Mouse (Mus musculus) erythroblast, adult 5-6 weeks (primary cell): ENCODE results near the gene Tmem179b. TPM values are rescaled to one million over a fixed set of nuclear protein-coding genes. Genes with fewer than 3 reads are reported as not detected.

Experiments
- ATAC-seq: replicated peaks from 2 replicates; pipeline ENCODE4 v1.8.0; 2016; ENCODE audit warnings: moderate number of reproducible peaks, mild to moderate bottlenecking, moderate TSS enrichment, inconsistent platforms; ENCODE audit not compliant: poor library complexity, low FRiP score, severe bottlenecking
- total RNA-seq, 2 experiments: library from RNA; stranded (forward) in 1 of 2; stranded (reverse) in 1 of 2; fragments of 150-400 nt in 1 of 2; fragments of 200-764, 138-1000 nt in 1 of 2; gene quantifications; 2 replicates each; pipeline versions ENCODE4 v1.2.3 to v1.2.4; 2015 to 2017; ENCODE audit warnings: low replicate concordance in 2 of 2

The Tmem179b gene
- 55.1 and 59.6 TPM in 2 replicates for total RNA-seq (2015; ENCODE audit: low replicate concordance)
- 24.3 and 37.4 TPM in 2 replicates for total RNA-seq (2017; ENCODE audit: low replicate concordance)

DNA sequence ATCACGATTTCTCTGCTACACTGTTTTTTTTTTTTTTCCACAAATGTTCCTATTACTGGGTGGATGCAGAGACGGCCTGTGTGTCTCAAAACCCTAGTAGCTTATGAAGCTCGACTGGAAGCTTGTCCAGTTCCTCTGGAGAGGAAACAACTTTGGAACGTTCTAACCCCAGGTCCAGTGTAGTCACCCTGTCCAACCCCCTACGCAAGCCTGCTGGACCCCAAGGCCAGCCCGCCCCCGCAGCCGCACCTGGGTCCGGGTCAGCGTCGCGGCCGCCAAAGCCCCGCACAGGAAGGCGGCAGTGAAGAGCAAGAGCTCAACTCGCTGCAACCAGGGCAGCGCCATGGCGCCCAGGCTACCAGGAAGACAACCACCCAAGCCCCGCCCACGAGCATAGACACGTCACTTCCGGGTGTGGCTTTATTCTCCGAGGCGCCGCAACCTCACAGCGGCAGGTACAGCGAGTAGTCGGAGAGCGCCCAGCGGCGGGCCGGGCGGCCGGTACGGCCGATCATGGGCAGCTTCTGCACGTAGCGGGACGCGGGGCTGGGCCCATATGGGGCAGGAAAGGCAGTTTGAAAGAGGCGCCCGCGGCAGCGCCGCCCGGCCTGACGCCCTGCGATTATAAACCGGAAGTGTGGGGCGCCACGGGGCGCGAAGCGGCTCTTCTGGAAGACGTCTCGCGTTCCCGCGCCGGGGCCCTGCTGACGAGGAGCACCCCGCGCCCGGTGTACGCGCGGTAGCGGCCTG, at the start of gene Tmem179b:
Tmem179b (minus strand) TSS at position 382 of the 750 bp plus-strand sequence.
- ATAC-seq: peak; percentile 89

DNA sequence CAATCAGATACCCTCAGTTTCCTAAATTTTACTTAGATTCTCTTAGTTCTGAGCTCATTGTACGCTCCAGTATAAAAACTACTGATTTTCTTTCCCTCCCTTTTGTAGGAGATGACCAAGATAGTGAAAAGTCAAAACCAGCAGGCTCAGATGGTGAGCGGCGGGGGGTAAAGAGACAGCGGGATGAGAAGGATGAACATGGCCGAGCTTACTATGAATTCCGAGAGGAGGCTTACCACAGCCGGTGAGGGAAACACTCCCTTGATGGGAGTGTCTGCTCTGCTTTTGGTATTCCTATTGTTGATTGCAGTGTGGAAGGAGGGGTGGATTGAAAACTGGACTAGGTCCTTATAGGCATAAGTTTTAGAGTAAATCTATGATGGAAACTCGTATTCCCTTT, 48.4 kb upstream of the Tmem179b start:
- ATAC-seq: no peak

DNA sequence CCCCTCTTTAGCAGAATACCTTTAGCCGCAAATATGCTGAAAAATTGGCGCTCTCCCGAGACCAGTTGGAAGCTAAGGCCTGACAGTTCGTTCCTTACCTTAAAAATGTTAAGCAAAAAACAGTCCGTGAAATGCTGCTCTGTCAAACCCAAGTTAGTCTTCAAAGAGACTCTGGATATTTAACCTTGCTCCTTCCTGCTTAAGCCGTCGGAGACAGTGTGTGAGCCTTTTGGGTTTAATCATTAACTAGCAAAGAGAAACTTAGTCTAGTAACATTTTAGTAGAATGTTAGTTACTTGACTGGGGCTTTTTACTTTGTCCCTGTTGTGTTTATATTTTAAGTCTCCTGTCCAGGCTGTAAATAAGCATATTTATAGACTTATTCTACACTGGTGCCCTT, 46.9 kb upstream of the Tmem179b start:
- ATAC-seq: no peak

DNA sequence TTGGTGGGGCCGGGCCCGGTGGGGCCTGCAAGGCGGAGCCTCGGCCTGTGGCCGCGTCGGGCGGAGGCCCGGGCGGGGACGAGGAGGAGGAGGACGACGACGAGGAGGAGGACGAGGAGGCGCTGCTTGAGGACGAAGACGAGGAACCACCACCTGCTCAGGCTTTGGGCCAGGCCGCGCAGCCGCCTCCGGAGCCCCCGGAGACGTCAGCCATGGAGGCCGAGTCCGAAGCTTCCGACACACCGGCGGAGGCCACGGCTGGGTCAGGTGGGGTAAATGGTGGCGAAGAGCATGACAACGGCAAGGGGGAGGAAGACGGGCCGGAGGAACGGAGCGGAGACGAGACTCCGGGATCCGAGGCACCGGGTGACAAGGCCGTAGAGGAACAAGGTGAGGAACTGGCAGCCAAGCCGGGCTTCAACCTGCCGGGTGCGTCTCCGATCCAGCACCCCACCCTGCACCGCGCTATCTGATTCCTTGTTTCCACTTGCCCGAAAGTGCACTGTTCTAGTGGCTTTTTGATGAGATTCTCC, 46.2 kb upstream of the Tmem179b start:
- ATAC-seq: peak; percentile 49

DNA sequence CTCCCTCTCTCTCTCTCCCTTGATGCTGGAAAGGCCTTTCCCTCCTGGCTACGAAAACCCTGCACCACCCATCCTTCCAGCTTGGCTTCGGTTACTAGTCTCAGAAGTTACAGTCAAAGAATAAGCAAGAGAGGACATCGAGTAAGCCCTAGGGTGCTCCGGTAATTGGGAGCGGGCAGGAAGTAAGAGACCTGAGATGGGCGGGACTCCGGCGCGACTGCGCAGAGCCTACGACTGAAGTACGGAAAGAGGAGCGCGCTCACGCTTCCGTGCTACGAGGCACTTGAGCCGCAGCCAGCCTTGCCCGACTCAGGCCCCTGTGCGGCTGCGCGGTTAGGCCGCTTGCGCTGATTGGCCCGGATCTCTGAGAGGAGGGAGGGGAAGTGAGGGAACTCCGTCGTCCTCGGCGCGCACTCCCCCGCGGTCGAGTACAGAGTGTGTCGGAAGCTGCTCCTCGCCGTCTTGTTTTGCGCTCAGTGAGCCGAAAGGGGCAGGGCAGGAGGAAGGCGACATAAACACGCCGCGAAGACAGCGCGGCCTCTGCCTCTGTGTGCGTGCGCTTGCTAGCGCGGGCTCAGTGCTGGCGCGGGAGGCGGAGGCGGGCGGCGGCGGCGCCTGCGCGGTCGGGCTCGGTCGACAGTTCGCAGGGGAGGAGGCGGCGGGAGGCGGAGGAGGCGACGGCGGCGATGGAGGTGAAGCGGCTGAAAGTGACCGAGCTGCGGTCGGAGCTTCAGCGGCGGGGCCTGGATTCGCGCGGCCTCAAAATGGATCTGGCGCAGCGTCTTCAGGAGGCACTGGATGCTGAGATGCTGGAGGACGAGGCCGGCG, 45.5 kb upstream of the Tmem179b start, which contains the start of gene Hnrnpul2:
Hnrnpul2 (plus strand) TSS at position 415 of the 828 bp plus-strand sequence.
- ATAC-seq: peak; percentile 83

DNA sequence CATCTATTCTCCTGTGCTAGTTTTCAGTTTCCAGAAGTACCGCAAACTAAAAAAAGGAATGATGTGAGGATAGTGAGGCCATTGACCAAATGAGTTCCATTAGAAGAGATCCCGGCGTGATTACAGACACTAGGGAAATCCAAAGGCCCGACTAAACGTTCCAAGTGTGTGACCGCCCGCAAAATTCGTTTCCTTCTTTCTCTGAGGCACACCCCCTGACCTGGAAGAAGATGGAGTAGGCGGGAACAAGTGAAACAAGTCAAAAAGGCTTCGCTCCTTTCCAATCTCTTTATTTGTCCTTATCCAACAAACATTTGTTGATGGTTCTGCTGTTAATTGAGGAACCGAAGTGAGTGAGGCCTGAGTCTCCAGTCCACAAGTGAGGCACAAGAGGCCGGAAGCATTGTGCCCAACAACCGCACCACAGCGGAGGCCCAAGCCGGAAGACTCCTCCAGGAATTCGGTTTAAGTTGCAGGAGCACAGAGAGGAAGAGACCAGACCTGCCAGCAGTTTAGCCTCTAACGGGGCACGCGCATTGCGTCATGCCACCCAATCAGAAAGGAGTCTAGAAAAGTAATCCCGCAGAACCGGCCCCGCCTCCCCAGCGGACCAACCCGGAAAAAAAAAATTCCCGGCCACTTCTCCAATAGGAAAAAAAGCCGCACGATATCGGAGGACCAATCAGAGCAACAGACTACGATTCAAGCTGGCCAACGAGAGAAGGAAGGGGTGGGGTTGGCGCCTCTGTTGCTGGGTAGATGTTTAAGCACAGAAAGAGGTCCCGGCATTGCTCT, 44.7 kb upstream of the Tmem179b start, which contains the start of gene Ttc9c:
Ttc9c (minus strand) TSS at position 533 of the 795 bp plus-strand sequence.
- peak; percentile 77 for ATAC-seq

DNA sequence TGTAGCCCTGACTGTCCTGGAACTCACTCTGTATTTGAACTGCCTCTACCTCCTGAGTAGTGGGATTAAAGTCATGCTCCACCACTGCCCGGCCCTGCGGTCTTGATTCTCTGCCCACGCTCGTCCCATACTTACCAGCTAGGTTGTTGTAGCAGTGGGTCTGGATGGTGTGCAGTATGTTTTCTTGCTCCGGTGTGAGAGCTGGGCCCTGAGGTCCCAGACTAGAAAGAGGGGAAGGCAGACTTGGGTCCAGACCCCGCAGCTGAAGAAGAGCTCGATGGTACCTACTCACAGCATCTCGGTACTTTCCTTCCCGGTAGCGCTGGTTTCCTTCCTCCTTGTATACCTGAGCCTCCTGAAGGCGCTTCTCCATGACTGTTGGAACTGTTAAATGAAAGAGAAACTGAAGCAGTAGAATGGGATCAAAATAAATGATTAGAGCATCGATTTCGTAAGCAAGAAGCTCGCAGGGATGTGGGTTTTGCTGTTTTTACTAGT, 44.1 kb upstream of the Tmem179b start:
- no peak for ATAC-seq

DNA sequence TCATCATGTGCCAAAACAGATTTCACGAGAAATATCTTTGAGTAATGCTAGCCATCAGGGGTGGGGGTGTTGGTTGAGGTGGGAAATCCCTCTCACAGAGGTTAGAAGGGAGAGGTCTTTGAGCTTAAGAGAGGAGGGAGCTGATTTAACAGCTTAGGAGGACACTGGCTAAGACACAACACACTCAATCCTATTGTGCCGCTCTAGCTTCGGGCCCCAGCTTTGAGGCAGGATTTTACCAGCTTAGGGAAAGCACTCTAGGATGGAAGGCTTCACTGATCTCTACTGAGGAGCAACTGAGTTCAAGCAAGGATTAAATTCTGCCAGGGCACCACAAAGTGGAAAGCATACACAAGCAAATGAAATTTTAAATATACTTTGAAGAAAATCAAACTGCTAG, 42.7 kb upstream of the Tmem179b start:
- no peak for ATAC-seq

DNA sequence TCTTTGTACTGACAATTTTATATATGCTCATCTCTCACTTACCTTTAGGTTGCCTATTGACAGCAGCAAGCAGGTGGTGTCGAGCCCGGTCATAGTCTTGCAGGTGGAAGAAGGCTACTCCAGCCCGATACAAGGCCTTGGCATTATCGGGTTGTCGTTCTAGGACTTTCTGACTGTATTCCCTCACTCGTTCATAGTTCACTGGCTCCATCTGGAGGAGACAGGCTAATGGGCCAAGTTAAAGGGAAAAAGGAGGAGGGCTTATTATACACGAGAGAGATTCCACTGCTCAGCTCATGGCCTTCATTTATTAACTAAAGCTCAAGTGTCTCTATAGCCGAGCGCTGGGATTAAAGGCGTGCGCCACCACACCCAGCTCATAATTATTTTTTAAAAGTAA, 41.5 kb upstream of the Tmem179b start:
- no peak for ATAC-seq

DNA sequence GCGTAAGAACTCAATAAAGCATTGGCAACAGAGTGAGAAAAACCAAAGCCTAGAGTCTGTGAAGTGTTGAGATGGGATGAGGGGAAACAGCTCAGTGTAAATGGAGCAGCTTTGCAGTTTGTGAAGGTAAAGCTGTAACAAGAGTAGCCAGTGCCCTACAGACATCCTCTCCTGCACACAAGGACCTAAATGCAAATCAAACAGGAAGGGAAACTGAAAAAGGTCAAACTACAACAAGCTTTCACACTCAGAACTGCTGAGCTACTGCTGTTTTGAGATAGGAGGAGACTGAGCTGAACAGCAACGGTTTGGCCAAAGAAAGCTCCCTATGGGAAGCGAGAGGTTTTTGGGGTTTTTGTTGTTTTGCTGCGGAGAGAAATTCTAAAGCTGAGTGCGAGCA, 32.5 kb upstream of the Tmem179b start:
- no peak for ATAC-seq

DNA sequence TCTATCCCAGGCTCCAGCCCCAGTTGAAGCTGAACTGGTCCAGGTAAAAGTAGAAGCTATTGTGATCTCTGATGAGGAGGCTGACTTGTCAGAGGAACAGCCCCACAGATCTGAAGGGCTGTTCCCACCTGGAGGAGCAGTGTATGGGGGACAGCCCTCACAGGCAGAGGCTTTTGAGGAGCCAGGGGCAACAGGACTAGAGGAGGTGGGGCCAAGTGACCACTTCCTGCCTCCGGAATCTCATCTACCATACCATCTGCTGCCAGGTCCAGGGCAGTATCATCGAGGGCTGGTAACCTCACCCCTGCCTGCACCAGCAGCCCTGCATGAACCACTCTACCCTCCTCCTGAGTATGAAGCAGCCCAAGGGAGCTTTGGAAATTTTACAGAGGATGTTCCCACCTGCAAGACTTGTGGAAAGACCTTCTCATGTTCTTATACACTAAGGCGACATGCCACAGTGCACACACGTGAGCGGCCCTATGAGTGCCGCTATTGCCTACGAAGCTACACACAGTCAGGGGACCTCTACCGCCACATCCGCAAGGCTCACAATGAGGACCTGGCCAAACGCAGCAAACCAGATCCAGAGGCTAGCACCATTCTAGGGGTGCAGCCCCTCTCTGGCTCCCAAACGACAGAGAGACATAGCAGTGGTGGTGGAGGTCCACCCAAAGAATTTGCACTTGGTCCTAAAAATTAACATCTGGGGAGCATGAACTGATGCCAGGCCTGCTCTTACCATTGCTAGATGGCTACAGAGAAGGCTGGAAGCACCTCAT, 29.8 kb upstream of the Tmem179b start:
- ATAC-seq: no peak

DNA sequence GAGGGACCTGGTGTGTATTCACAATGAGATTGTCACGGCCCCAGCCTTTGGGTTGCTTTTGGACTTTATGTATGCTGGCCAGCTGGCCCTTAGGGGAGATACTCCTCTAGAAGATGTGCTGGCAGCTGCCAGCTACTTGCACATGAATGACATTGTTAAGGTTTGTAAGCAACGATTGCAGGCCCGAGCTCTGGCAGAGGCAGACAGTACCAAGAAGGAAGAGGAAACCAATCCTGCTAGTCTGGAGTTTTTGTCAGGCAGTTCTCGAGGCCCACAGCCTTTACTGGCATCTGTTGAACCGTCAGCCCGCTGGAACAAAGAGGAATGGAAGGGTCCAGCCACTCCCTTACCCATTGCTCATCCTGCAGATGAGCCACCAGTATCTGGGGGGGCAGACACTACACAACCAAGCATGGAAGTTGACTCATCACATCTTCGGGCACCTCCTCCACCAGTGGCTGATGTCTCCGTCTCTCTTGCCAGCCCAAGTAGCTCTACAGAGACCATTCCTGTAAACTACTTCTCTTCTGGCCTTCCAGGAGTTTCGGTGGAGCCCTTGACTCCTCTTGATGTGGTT, 29.0 kb upstream of the Tmem179b start:
- ATAC-seq: no peak

DNA sequence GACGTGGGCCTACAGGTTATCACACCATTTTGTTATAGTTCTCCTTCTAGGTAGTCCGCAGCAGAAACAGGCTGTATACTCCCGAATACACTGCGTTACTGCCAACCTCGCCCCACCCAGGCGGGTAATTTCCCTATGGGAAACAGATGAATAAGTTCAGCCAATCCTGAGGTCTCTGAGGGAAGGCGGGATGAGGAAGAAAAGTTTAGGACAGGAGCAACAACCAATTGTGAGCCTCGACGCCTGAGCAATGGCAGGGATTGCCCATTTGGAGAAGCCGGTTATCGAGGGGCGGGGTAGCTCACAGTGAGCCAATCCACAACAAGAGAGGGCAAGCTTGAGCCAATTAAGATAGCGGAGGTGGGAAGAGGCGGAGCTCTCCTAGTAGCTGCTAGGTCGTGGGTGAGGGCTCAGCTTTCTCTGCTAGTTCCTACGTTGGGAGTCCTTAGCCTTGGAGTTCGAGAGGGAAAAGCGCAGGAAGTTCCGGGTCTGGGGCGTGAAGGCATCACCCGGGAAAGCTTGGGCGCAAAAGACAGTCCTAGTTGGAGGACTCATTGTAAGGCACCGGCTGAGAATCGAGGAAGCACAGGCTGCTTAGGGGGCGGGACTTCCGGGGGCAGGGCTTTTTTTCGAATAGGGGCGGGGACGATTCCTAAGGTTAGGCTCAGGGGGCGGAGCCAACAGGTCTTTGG, 28.0 kb upstream of the Tmem179b start, which contains the start of gene Zbtb3:
Zbtb3 (plus strand) TSS at position 426 of the 692 bp plus-strand sequence.
- peak; percentile 91 for ATAC-seq

DNA sequence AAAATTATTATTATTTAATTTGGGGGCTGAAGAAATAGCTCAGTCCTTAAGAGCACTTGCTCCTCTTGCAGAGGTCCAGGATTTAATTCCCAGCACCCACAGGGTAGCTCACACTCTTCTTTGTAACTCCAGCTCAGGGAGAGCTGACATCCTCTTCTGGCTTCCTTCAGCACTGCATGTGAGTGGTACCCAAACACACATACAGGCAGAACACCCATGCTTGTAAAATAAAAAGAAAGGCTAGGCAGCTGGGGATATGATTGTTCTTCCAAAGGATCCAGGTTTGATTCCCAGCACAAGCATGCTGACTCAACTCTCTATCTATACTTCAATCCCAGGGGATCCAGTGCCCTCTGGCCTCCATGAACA, 24.7 kb upstream of the Tmem179b start:
- no peak for ATAC-seq

DNA sequence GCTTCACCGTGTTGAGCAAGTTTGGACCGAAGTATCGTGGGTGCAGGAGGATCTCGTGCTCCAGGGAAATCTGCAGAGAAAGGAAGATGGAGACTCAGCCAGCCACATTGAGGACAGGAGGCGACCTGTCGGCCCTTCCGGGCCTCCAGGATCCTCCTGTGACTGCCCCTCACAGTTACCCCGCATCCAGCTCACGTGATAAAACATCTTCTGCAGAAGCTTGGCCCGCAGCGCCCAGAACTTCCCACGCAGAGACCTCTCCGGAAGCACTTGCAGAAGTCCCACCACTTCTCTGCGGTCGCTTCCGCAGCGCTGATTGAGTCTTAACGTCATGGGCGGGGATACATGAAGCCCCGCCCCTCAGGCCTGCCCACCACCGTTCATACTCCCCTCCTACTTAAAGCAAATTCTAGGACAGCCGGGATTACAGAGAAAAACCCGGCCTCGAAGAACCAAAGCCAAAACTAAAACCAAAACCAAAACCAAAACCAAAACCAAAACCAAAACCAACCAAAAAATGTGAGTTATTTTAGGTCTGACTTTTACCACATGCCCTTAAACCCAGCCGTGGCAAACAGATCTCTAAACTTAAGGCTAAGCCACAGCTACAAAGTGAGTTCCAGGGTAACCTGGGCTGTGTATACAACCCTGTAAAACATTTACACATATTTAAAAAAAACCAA, 24.1 kb upstream of the Tmem179b start, which contains the start of gene Polr2g:
Polr2g (minus strand) TSS at position 314 of the 683 bp plus-strand sequence.
- ATAC-seq: peak; percentile 77

DNA sequence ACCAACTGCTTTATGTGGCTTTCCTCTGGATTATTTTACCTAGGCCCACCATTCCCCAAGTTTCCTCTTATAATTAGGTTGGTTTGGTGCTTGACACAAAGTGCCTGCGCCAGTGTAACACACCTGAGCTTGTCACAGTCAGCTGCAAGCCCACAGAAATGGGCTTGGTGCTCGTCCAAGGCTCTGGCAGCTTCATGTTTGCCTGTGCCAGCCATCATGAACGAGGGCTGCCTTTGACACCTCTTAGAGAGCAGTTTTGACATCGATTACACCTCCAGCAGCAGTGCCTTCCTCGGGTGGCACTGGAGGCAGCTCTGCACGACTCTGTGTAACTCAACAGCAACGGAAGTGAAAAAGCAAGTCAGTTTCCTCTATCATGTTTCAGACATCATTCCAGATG, 15.9 kb upstream of the Tmem179b start:
- ATAC-seq: no peak

DNA sequence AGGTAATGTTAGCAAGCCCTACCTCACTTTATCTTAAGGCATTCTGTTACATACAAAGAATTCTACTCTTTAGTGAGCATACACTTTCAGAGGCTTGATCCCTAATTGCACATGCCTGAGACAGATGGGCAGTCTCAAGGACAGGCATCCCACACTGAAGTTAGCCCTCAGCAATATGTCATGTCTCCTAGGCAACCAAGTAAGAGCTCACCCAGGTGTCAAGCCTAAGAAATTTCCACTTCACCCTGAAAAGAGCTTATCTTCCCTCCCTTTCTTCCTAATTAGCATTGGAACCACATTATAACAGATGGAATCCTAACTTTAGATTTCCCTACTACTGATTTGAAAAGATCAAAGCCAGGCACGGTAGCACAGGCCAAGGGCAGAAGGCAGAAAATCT, 14.9 kb upstream of the Tmem179b start:
- no peak for ATAC-seq
